Mouse (Mus musculus): Measurements from ENCODE around the gene Lrp4. TPM values are rescaled to one million over a fixed set of nuclear protein-coding genes. Genes with fewer than 3 reads are reported as not detected.

The Lrp4 gene
- polyA plus RNA-seq, 1 experiment, result 4.5 TPM

- no peaks in the 10 kb centered on the region for H3K4me1 ChIP-seq (ENCODE audit: control insufficient read depth, insufficient read depth, low read length)
- H3K27ac ChIP-seq (ENCODE audit: control insufficient read depth, insufficient read depth, low read depth, low read length, poor library complexity), result no peak overlapping the region
- no peak overlapping the region for H3K4me3 ChIP-seq (replicated peaks; ENCODE audit: control insufficient read depth, low read depth, low read length)
- TF ChIP-seq POLR2A (IDR thresholded peaks at IDR 0.05; ENCODE audit: borderline replicate concordance, control insufficient read depth, low read depth, low read length) (no peak), CTCF (IDR thresholded peaks at IDR 0.05; ENCODE audit: control insufficient read depth, insufficient read depth, low read length) (no peak)
- WGBS, result 87% methylated on average over 8 of the region's 8 CpGs
These were observed 50.8 kb downstream of the Lrp4 start for GRCm38 (mm10) chr2:91508076-91508475.

- 50% methylated on average over 2 of the region's 2 CpGs for WGBS
- H3K4me1 ChIP-seq (ENCODE audit: control insufficient read depth, insufficient read depth, low read length), result no peaks in the 10 kb centered on the region; the same call in 1 of the 2 replicates
- no peak overlapping the region for H3K27ac ChIP-seq (ENCODE audit: control insufficient read depth, insufficient read depth, low read depth, low read length, poor library complexity)
These were observed 59.9 kb downstream of the Lrp4 start for GRCm38 (mm10) chr2:91517186-91517585.

DNA sequence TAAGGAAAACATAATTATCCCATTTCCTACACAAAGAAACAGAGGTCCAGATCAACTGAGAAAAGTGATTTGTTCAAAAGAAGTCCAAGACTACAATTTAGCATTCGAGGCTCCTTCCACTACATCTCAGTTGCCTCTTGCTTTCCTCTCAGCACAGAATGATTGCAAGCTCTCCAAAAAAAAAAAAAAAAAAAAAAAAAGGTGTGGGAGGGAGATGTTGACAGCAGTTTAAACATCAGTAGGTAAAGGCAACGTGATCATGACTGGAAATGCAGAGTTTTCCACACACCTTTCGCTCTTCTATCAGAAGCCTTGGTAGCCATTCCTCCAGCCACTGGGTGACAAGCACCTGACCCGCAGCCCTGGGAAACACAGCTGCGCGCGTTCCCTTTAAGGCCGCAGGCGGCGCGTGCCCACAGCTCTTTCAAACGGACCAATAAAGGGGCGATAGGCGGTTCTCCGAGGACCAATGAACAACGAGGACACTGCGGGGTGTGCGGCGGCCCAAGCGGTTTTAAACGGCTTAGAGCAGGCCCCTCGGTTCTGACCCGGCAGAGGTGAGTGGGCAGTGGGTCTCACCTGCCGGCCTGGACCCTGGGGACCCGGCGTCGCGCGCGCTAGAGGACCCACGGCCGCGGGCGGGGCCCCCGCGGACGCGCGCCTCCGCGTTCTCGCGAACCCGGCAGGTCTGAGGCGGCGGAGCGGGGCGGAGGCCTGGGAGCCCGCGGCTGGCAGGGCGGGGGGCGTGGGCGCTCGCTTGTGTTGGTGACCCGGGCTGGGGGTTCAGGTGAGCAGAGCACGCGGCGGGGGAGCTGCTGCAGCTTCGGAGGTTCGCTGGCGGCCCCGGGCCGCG is 69.2 kb downstream of the Lrp4 start, which contains the start of gene Ckap5:
Gene Ckap5, plus strand, starts transcription at position 469 of the 853 bp plus-strand sequence.
- TF ChIP-seq CTCF (IDR thresholded peaks at IDR 0.05; ENCODE audit: control insufficient read depth, insufficient read depth, low read length) (no peak), POLR2A (IDR thresholded peaks at IDR 0.05; ENCODE audit: borderline replicate concordance, control insufficient read depth, low read depth, low read length) (peak; percentile 58; the same call in 1 of the 2 replicates)
- peak within 1 kb of the TSS; percentile 87 for H3K4me3 ChIP-seq (replicated peaks; ENCODE audit: control insufficient read depth, low read depth, low read length)
- H3K27ac ChIP-seq (ENCODE audit: control insufficient read depth, insufficient read depth, low read depth, low read length, poor library complexity), result peak within 1 kb of the TSS; percentile 74
- WGBS, result under 1% methylated on average over 64 of the region's 64 CpGs
- H3K4me1 ChIP-seq (ENCODE audit: control insufficient read depth, insufficient read depth, low read length), result no peaks in the 10 kb centered on the region; the same call in 1 of the 2 replicates

More at GRCm38 (mm10) chr2:91517186-91517585, 59.9 kb downstream of the Lrp4 start:
- TF ChIP-seq POLR2A (IDR thresholded peaks at IDR 0.05; ENCODE audit: borderline replicate concordance, control insufficient read depth, low read depth, low read length) (no peak), CTCF (IDR thresholded peaks at IDR 0.05; ENCODE audit: control insufficient read depth, insufficient read depth, low read length) (no peak)
- H3K4me3 ChIP-seq (replicated peaks; ENCODE audit: control insufficient read depth, low read depth, low read length), result no peak overlapping the region

GRCm38 (mm10) chr2:91527147-91527486 is 69.8 kb downstream of the Lrp4 start:
- TF ChIP-seq POLR2A (IDR thresholded peaks at IDR 0.05; ENCODE audit: borderline replicate concordance, control insufficient read depth, low read depth, low read length) (no peak), CTCF (IDR thresholded peaks at IDR 0.05; ENCODE audit: control insufficient read depth, insufficient read depth, low read length) (no peak)
- peak overlapping the region; percentile 74; the same call in 1 of the 2 replicates for H3K27ac ChIP-seq (ENCODE audit: control insufficient read depth, insufficient read depth, low read depth, low read length, poor library complexity)

GRCm38 (mm10) chr2:91537588-91538205 is 80.4 kb downstream of the Lrp4 start:
- TF ChIP-seq CTCF (IDR thresholded peaks at IDR 0.05; ENCODE audit: control insufficient read depth, insufficient read depth, low read length), result no peak
- TF ChIP-seq POLR2A (IDR thresholded peaks at IDR 0.05; ENCODE audit: borderline replicate concordance, control insufficient read depth, low read depth, low read length), result no peak
- WGBS, result 1% methylated on average over 17 of the region's 17 CpGs
- H3K27ac ChIP-seq (ENCODE audit: control insufficient read depth, insufficient read depth, low read depth, low read length, poor library complexity), result no peak overlapping the region
- H3K4me3 ChIP-seq (replicated peaks; ENCODE audit: control insufficient read depth, low read depth, low read length), result peak overlapping the region; percentile 84
- H3K4me1 ChIP-seq (ENCODE audit: control insufficient read depth, insufficient read depth, low read length), result no peaks in the 10 kb centered on the region

More at GRCm38 (mm10) chr2:91527147-91527486, 69.8 kb downstream of the Lrp4 start:
- WGBS, result under 1% methylated on average over 15 of the region's 15 CpGs
- peak overlapping the region; percentile 87 for H3K4me3 ChIP-seq (replicated peaks; ENCODE audit: control insufficient read depth, low read depth, low read length)
- H3K4me1 ChIP-seq (ENCODE audit: control insufficient read depth, insufficient read depth, low read length), result no peaks in the 10 kb centered on the region; the same call in 1 of the 2 replicates

Other genes starting within 250 kb of the Lrp4 start
- gene Ddb2, start 220.5 kb upstream of the Lrp4 start, polyA plus RNA-seq (2011; ENCODE audit: insufficient read depth, insufficient read length, low replicate concordance, missing spikeins), result 14.4 and 32.4 TPM in 2 replicates
- gene Pacsin3, start 201.6 kb upstream of the Lrp4 start, polyA plus RNA-seq (2011; ENCODE audit: insufficient read depth, insufficient read length, low replicate concordance, missing spikeins), result 2.6 and 6.7 TPM in 2 replicates
- 31.3 and 47.4 TPM in 2 replicates for gene Arfgap2, start 192.5 kb upstream of the Lrp4 start, polyA plus RNA-seq (2011; ENCODE audit: insufficient read depth, insufficient read length, low replicate concordance, missing spikeins)
- gene 1110051M20Rik, start 12.8 kb upstream of the Lrp4 start, polyA plus RNA-seq (2011; ENCODE audit: insufficient read depth, insufficient read length, low replicate concordance, missing spikeins), result 3.8 and 7.8 TPM in 2 replicates
- 23.2 and 30.8 TPM in 2 replicates for gene Ckap5, start 69.3 kb downstream of the Lrp4 start, polyA plus RNA-seq (2011; ENCODE audit: insufficient read depth, insufficient read length, low replicate concordance, missing spikeins)
- 0.49 and 2.7 TPM in 2 replicates for gene F2, start 178.9 kb downstream of the Lrp4 start, polyA plus RNA-seq (2011; ENCODE audit: insufficient read depth, insufficient read length, low replicate concordance, missing spikeins)
- gene Zfp408, start 192.3 kb downstream of the Lrp4 start, polyA plus RNA-seq (2011; ENCODE audit: insufficient read depth, insufficient read length, low replicate concordance, missing spikeins), result 6.8 and 6.9 TPM in 2 replicates
- gene Arhgap1, start 192.3 kb downstream of the Lrp4 start, polyA plus RNA-seq (2011; ENCODE audit: insufficient read depth, insufficient read length, low replicate concordance, missing spikeins), result 15.4 and 35.2 TPM in 2 replicates